ENCODE assay signal across 8 mouse cellular contexts in genomic region chr5:24623041-24623985, GRCm38 (mm10). TPM values are rescaled to one million over a fixed set of nuclear protein-coding genes. Genes with fewer than 3 reads are reported as not detected.
DNase-seq lines count a peak whose midpoint lies in the region; ATAC-seq and TF ChIP-seq lines count a peak whose summit lies in the region.

No protein-coding gene starts in this region.

- H3K9me3 ChIP-seq in hindbrain, embryonic 12.5 days (replicated peaks) = no peaks in the 10 kb centered on the region
- no peaks in the 10 kb centered on the region for H3K9me3 ChIP-seq in neural tube, embryonic 12.5 days

- 51% methylated on average over 8 of the region's 8 CpGs for WGBS in hindbrain, embryonic 12.5 days
- 42% methylated on average over 8 of the region's 8 CpGs for WGBS in neural tube, embryonic 12.5 days

- peak in 1 of 2 experiments; percentile 45 for DNase-seq in left cerebral cortex, adult 2 months (ENCODE audit: extremely low spot score in 1 of 2, low spot score in 2 of 2)
- DNase-seq in left cerebral cortex, adult 11 months (ENCODE audit: low spot score) = no peak
- peak; percentile 97 for DNase-seq in cerebellum, postnatal 14 days
- DNase-seq in urinary bladder, postnatal 25 days (ENCODE audit: low spot score) = no peak
- DNase-seq in B cell, adult 2 months = no peak
- DNase-seq in kidney, adult 18-20 months = no peak

- peak overlapping the region; percentile 84 for H3K9ac ChIP-seq in hindbrain, embryonic 12.5 days
- peak overlapping the region; percentile 83 for H3K9ac ChIP-seq in neural tube, embryonic 12.5 days

- no peaks in the 10 kb centered on the region for H3K36me3 ChIP-seq in hindbrain, embryonic 12.5 days
- H3K36me3 ChIP-seq in neural tube, embryonic 12.5 days = no peaks in the 10 kb centered on the region

- ATAC-seq in hindbrain, embryonic 12.5 days (ENCODE audit: low FRiP score) = no peak
- no peak for ATAC-seq in neural tube, embryonic 12.5 days (ENCODE audit: low FRiP score, low read depth)

- peak overlapping the region; percentile 69 for H3K4me3 ChIP-seq in left cerebral cortex, adult 2 months
- H3K4me3 ChIP-seq in hindbrain, embryonic 12.5 days = peak overlapping the region; percentile 62
- H3K4me3 ChIP-seq in neural tube, embryonic 12.5 days = peak overlapping the region; percentile 58

- H3K4me1 ChIP-seq in hindbrain, embryonic 12.5 days = peaks cover 18% of the 10 kb centered on the region
- peaks cover 10% of the 10 kb centered on the region for H3K4me1 ChIP-seq in neural tube, embryonic 12.5 days

- intact Hi-C loops in left cerebral cortex, adult 2 months (cut with DNase I) = no loop called here

- H3K27me3 ChIP-seq in hindbrain, embryonic 12.5 days = peaks cover 33% of the 10 kb centered on the region
- H3K27me3 ChIP-seq in neural tube, embryonic 12.5 days (replicated peaks) = peaks cover 19% of the 10 kb centered on the region

- H3K27ac ChIP-seq in left cerebral cortex, adult 2 months = peak overlapping the region; percentile 76
- no peak overlapping the region for H3K27ac ChIP-seq in hindbrain, embryonic 12.5 days
- H3K27ac ChIP-seq in neural tube, embryonic 12.5 days = no peak overlapping the region

- TF ChIP-seq CTCF in left cerebral cortex, adult 2 months (IDR thresholded peaks at IDR 0.05) = no peak

- H3K4me2 ChIP-seq in hindbrain, embryonic 12.5 days (replicated peaks) = peak overlapping the region; percentile 89
- peak overlapping the region; percentile 93 for H3K4me2 ChIP-seq in neural tube, embryonic 12.5 days (replicated peaks)

RNA-seq across cellular contexts. Expression of gene Smarcd3, which starts 0.9 kb away (rescaled TPM):
- 10 to 100 TPM; 90.4 to 97.4 TPM for total RNA-seq in left cerebral cortex, adult 2 months (2021)
- 78.4 and 83.2 TPM in 2 replicates for polyA plus RNA-seq in hindbrain, embryonic 12.5 days (2016; fragmentation: Nextera tagmentation; extraction: Ambion mirVana)
- 82.2 and 90.6 TPM in 2 replicates for polyA plus RNA-seq in neural tube, embryonic 12.5 days (2016; fragmentation: Nextera tagmentation; extraction: Ambion mirVana)

RNA-seq across cellular contexts. Expression of gene Chpf2, which starts 36.8 kb away (rescaled TPM):
- total RNA-seq in left cerebral cortex, adult 2 months (2021) = 10 to 100 TPM; 72.6 to 78.4 TPM
- polyA plus RNA-seq in hindbrain, embryonic 12.5 days (2016; fragmentation: Nextera tagmentation; extraction: Ambion mirVana) = 22.3 and 23.1 TPM in 2 replicates
- polyA plus RNA-seq in neural tube, embryonic 12.5 days (2016; fragmentation: Nextera tagmentation; extraction: Ambion mirVana) = 19.8 and 21.6 TPM in 2 replicates

RNA-seq across cellular contexts. Expression of gene Abcf2, which starts 46.0 kb away (rescaled TPM):
- total RNA-seq in left cerebral cortex, adult 2 months (2021) = 10 to 100 TPM; 82.4 to 89.0 TPM
- 108 and 110 TPM in 2 replicates for polyA plus RNA-seq in hindbrain, embryonic 12.5 days (2016; fragmentation: Nextera tagmentation; extraction: Ambion mirVana)
- 114 and 123 TPM in 2 replicates for polyA plus RNA-seq in neural tube, embryonic 12.5 days (2016; fragmentation: Nextera tagmentation; extraction: Ambion mirVana)

Comparison
In these comparisons a context has a peak if more than half of its experiments do, and no peak if none do; other contexts are left out.
1. DNase-seq: peak in cerebellum, postnatal 14 days (2 of 2); none in left cerebral cortex, adult 11 months (single experiment), urinary bladder, postnatal 25 days (single experiment), B cell, adult 2 months (0 of 2) and kidney, adult 18-20 months (single experiment).
2. Peak in every context shown above with its lines, with median percentiles within 50 percentile points of each other: H3K4me3 ChIP-seq.